Mouse (Mus musculus) heart, embryonic 15.5 days (tissue): ENCODE data around the gene A430033K04Rik. TPM values are rescaled to one million over a fixed set of nuclear protein-coding genes. Genes with fewer than 3 reads are reported as not detected.

Experiments used
- ATAC-seq: fragments of 200-750 bp; cut with Nextera tagmentation; replicated peaks from 2 replicates; pipeline ENCODE4 v1.8.0; 2017; ENCODE audit warnings: low read depth, moderate TSS enrichment; ENCODE audit not compliant: insufficient number of reproducible peaks, insufficient read depth, low FRiP score
- H3K27ac ChIP-seq: fragments of 300-500 bp; sonication (generic); 2 replicates; pipeline ENCODE4 v1.5.1; 2015; ENCODE audit warnings: mild to moderate bottlenecking, inconsistent platforms
- H3K27me3 ChIP-seq: fragments of 300-500 bp; sonication (generic); 2 replicates; pipeline ENCODE4 v1.6.1; 2015; ENCODE audit warnings: inconsistent platforms
- H3K36me3 ChIP-seq: fragments of 300-500 bp; sonication (generic); 2 replicates; pipeline ENCODE4 v1.6.1; 2015; ENCODE audit warnings: mild to moderate bottlenecking, inconsistent platforms
- H3K4me1 ChIP-seq: fragments of 300-500 bp; sonication (generic); replicated peaks from 2 replicates; pipeline ENCODE4 v1.6.1; 2015; ENCODE audit warnings: inconsistent platforms
- H3K4me2 ChIP-seq: fragments of 300-500 bp; sonication (generic); 2 replicates; pipeline ENCODE4 v1.6.1; 2015; ENCODE audit warnings: inconsistent platforms, mild to moderate bottlenecking, moderate library complexity
- H3K4me3 ChIP-seq: fragments of 300-500 bp; sonication (generic); 2 replicates; pipeline ENCODE4 v1.5.1; 2015; ENCODE audit warnings: mild to moderate bottlenecking, inconsistent platforms
- H3K9ac ChIP-seq: fragments of 300-500 bp; sonication (generic); 2 replicates; pipeline ENCODE4 v1.6.1; 2015; ENCODE audit warnings: mild to moderate bottlenecking, inconsistent platforms
- H3K9me3 ChIP-seq: fragments of 300-500 bp; sonication (generic); replicated peaks from 2 replicates; pipeline ENCODE4 v1.6.1; 2016; ENCODE audit warnings: inconsistent platforms
- WGBS: fragments of 180-500 bp; shearing (Covaris S2); methylation state at CpG from one replicate; pipeline ENCODE4 v1.1.7; 2015; ENCODE audit warnings: mixed read lengths; 5-methylcytosine and 5-hydroxymethylcytosine counted together
- polyA plus RNA-seq: library from polyadenylated mRNA; unstranded; fragments of >200 nt; fragmentation: Nextera tagmentation; extraction: Ambion mirVana; gene quantifications from 2 replicates; pipeline ENCODE4 v1.2.1, GENCODE M21; 2015

A430033K04Rik gene
- polyA plus RNA-seq, result 7.0 and 8.8 TPM in 2 replicates

GRCm38 (mm10) chr5:138622645-138623477, at the start of gene A430033K04Rik:
A430033K04Rik (plus strand) TSS chr5:138622859.
- Histone ChIP-seq H3K9me3 (no peaks in the 10 kb centered on the region; the same call in 1 of the 2 replicates), H3K4me2 (peak within 1 kb of the TSS; percentile 82), H3K27me3 (no peaks in the 10 kb centered on the region), H3K27ac (peak within 1 kb of the TSS; percentile 93), H3K9ac (peak within 1 kb of the TSS; percentile 83), H3K36me3 (no peaks in the 10 kb centered on the region), H3K4me3 (peak within 1 kb of the TSS; percentile 79), H3K4me1 (peaks cover 15% of the 10 kb centered on the region)
- WGBS, result under 1% methylated on average over 30 of the region's 30 CpGs
- ATAC-seq, result peak; percentile 92

GRCm38 (mm10) chr5:138587396-138587795, 35.3 kb upstream of the A430033K04Rik start:
- Histone ChIP-seq H3K27ac (no peak overlapping the region), H3K4me3 (no peak overlapping the region), H3K4me1 (no peaks in the 10 kb centered on the region), H3K9me3 (0 out of 2 replicates have a peak, but pooled peaks cover 3% of the 10 kb centered on the region), H3K36me3 (no peaks in the 10 kb centered on the region), H3K9ac (no peak overlapping the region), H3K27me3 (no peaks in the 10 kb centered on the region), H3K4me2 (no peak overlapping the region)
- 84% methylated on average over 6 of the region's 6 CpGs for WGBS
- no peak for ATAC-seq

GRCm38 (mm10) chr5:138618353-138618752, 4.3 kb upstream of the A430033K04Rik start:
- Histone ChIP-seq H3K9ac (no peak overlapping the region), H3K27ac (no peak overlapping the region), H3K4me1 (peaks cover 7% of the 10 kb centered on the region), H3K4me2 (peak overlapping the region; percentile 57), H3K36me3 (peaks cover 44% of the 10 kb centered on the region), H3K9me3 (peaks cover 17% of the 10 kb centered on the region), H3K4me3 (peak overlapping the region; percentile 97; the same call in 1 of the 2 replicates), H3K27me3 (no peaks in the 10 kb centered on the region)
- no peak for ATAC-seq
- 90% methylated on average over 1 of the region's 1 CpGs for WGBS

- no peaks in the 10 kb centered on the region for H3K27me3 ChIP-seq
- peak; percentile 96 for ATAC-seq
- H3K9ac ChIP-seq, result peak within 1 kb of the TSS; percentile 98
Measured at GRCm38 (mm10) chr5:138619211-138620128, 3.2 kb upstream of the A430033K04Rik start, which contains the start of gene Zfp68. Zfp68 (minus strand) TSS chr5:138619761.

GRCm38 (mm10) chr5:138620836-138621235, 1.8 kb upstream of the A430033K04Rik start:
- Histone ChIP-seq H3K4me2 (no peak overlapping the region), H3K27me3 (no peaks in the 10 kb centered on the region), H3K36me3 (peaks cover 20% of the 10 kb centered on the region), H3K9ac (no peak overlapping the region), H3K27ac (no peak overlapping the region), H3K4me3 (no peak overlapping the region), H3K9me3 (peaks cover 9% of the 10 kb centered on the region), H3K4me1 (peaks cover 15% of the 10 kb centered on the region)
- WGBS, result 70% methylated on average over 5 of the region's 5 CpGs
- ATAC-seq, result no peak

More at GRCm38 (mm10) chr5:138619211-138620128, 3.2 kb upstream of the A430033K04Rik start, which contains the start of gene Zfp68:
- peaks cover 14% of the 10 kb centered on the region for H3K9me3 ChIP-seq
- H3K36me3 ChIP-seq, result peaks cover 33% of the 10 kb centered on the region
- H3K4me1 ChIP-seq, result peaks cover 13% of the 10 kb centered on the region
- peak within 1 kb of the TSS; percentile 59 for H3K4me2 ChIP-seq
- H3K4me3 ChIP-seq, result peak within 1 kb of the TSS; percentile 97
- H3K27ac ChIP-seq, result peak within 1 kb of the TSS; percentile 99
- under 1% methylated on average over 42 of the region's 43 CpGs for WGBS

GRCm38 (mm10) chr5:138623478-138623875, 818 bp downstream of the A430033K04Rik start:
- peak overlapping the region; percentile 82 for H3K4me2 ChIP-seq
- H3K27ac ChIP-seq, result peak overlapping the region; percentile 93; the same call in 1 of the 2 replicates
- no peaks in the 10 kb centered on the region for H3K9me3 ChIP-seq
- peak overlapping the region; percentile 83 for H3K9ac ChIP-seq
- H3K4me3 ChIP-seq, result peak overlapping the region; percentile 79
- H3K27me3 ChIP-seq, result no peaks in the 10 kb centered on the region
- peaks cover 15% of the 10 kb centered on the region for H3K4me1 ChIP-seq
- no peak for ATAC-seq
- H3K36me3 ChIP-seq, result no peaks in the 10 kb centered on the region
- WGBS, result 18% methylated on average over 3 of the region's 3 CpGs

GRCm38 (mm10) chr5:138636486-138636885, 13.8 kb downstream of the A430033K04Rik start:
- no peaks in the 10 kb centered on the region for H3K27me3 ChIP-seq
- H3K36me3 ChIP-seq, result peaks cover 24% of the 10 kb centered on the region
- no peaks in the 10 kb centered on the region for H3K4me1 ChIP-seq
- no peak overlapping the region for H3K27ac ChIP-seq
- no peak overlapping the region for H3K9ac ChIP-seq
- no peak overlapping the region for H3K4me3 ChIP-seq
- H3K4me2 ChIP-seq, result no peak overlapping the region
- WGBS, result 85% methylated on average over 2 of the region's 2 CpGs
- ATAC-seq, result no peak
- H3K9me3 ChIP-seq, result no peaks in the 10 kb centered on the region

- WGBS, result 89% methylated on average over 3 of the region's 3 CpGs
- H3K9me3 ChIP-seq, result no peaks in the 10 kb centered on the region
- H3K36me3 ChIP-seq, result peaks cover 40% of the 10 kb centered on the region
- H3K4me3 ChIP-seq, result no peak overlapping the region
- H3K4me2 ChIP-seq, result no peak overlapping the region
- no peaks in the 10 kb centered on the region for H3K4me1 ChIP-seq
- no peak overlapping the region for H3K27ac ChIP-seq
- no peaks in the 10 kb centered on the region for H3K27me3 ChIP-seq
- no peak for ATAC-seq
- H3K9ac ChIP-seq, result no peak overlapping the region
Measured at GRCm38 (mm10) chr5:138641081-138641480, 18.4 kb downstream of the A430033K04Rik start.

- Histone ChIP-seq H3K9me3 (no peaks in the 10 kb centered on the region), H3K27ac (no peak overlapping the region), H3K36me3 (peaks cover 47% of the 10 kb centered on the region), H3K4me2 (no peak overlapping the region), H3K4me1 (no peaks in the 10 kb centered on the region), H3K27me3 (no peaks in the 10 kb centered on the region), H3K4me3 (no peak overlapping the region), H3K9ac (no peak overlapping the region)
- WGBS, result 87% methylated on average over 3 of the region's 3 CpGs
- ATAC-seq, result no peak
Measured at GRCm38 (mm10) chr5:138641761-138642160, 19.1 kb downstream of the A430033K04Rik start.

GRCm38 (mm10) chr5:138652911-138653310, 30.3 kb downstream of the A430033K04Rik start:
- Histone ChIP-seq H3K9me3 (no peaks in the 10 kb centered on the region), H3K9ac (no peak overlapping the region), H3K4me1 (no peaks in the 10 kb centered on the region), H3K4me2 (no peak overlapping the region), H3K4me3 (no peak overlapping the region), H3K36me3 (peaks cover 14% of the 10 kb centered on the region), H3K27ac (no peak overlapping the region), H3K27me3 (no peaks in the 10 kb centered on the region)
- ATAC-seq, result no peak
- 85% methylated on average over 1 of the region's 1 CpGs for WGBS
